Mouse (Mus musculus): ENCODE results near the gene Fbxl12.

DNA sequence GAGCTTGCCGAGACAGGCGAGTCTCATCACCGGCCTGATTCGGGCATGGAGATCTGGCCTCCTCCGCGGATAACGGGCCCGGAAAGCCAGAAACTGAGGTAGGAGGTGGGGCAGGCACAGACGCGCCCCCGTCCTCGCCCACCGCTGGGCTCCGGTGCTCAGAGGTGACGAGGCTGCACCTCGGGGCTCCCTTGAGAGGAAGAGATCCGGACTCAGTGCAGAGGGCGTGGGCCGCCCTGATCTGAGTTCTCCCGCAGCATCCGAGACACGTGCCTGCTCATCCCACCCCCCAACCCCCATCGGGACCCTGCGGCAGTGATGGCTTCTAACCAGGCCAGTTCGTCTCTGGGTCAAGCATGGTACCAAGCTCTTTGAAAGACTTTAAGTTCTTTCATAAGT, 7.7 kb upstream of the Fbxl12 start:
- TF ChIP-seq CTCF (IDR thresholded peaks at IDR 0.05; ENCODE audit: extremely low read depth, insufficient read depth, low read length) = no peak
- TF ChIP-seq POLR2A (IDR thresholded peaks at IDR 0.05; ENCODE audit: extremely low read depth, insufficient read depth, low read length) = no peak

Data from cortical plate, adult 2 months (tissue).